Mouse (Mus musculus) lung, postnatal 0 days (tissue): ENCODE measurements around the gene Cuedc2. TPM values are rescaled to one million over a fixed set of nuclear protein-coding genes. Genes with fewer than 3 reads are reported as not detected.

Source experiments
- ATAC-seq: fragments of 200-750 bp; cut with Nextera tagmentation; 2 replicates; pipeline ENCODE4 v1.8.0; 2017; ENCODE audit warnings: moderate library complexity
- DNase-seq: peaks from one replicate; pipeline ENCODE4 v3.0.0-alpha.2; 2016; ENCODE audit warnings: low spot score
- H3K27ac ChIP-seq: fragments of 300-500 bp; sonication (generic); 2 replicates; pipeline ENCODE4 v1.5.1; 2014; ENCODE audit warnings: antibody characterized with exemption, mild to moderate bottlenecking, low read length, mixed read lengths
- H3K27me3 ChIP-seq: fragments of 300-500 bp; sonication (generic); replicated peaks from 2 replicates; pipeline ENCODE4 v1.6.1; 2014; ENCODE audit warnings: low read length, mixed read lengths; ENCODE audit not compliant: insufficient read depth
- H3K36me3 ChIP-seq: fragments of 300-500 bp; sonication (generic); 2 replicates; pipeline ENCODE4 v1.6.1; 2014; ENCODE audit warnings: low read length, mixed read lengths; ENCODE audit not compliant: insufficient read depth
- H3K4me1 ChIP-seq: fragments of 300-500 bp; sonication (generic); 2 replicates; pipeline ENCODE4 v1.6.1; 2014; ENCODE audit warnings: antibody characterized with exemption, low read depth, low read length, mixed read lengths; ENCODE audit not compliant: insufficient read depth
- H3K4me2 ChIP-seq: fragments of 300-500 bp; sonication (generic); replicated peaks from 2 replicates; pipeline ENCODE4 v1.6.1; 2014; ENCODE audit warnings: low read depth, mild to moderate bottlenecking, low read length, moderate library complexity, mixed read lengths
- H3K4me3 ChIP-seq: fragments of 300-500 bp; sonication (generic); 2 replicates; pipeline ENCODE4 v1.5.1; 2014; ENCODE audit warnings: low read depth, low read length
- H3K9ac ChIP-seq: fragments of 300-500 bp; sonication (generic); replicated peaks from 2 replicates; pipeline ENCODE4 v1.6.1; 2014; ENCODE audit warnings: low read depth, mild to moderate bottlenecking
- H3K9me3 ChIP-seq: fragments of 300-500 bp; sonication (generic); 2 replicates; pipeline ENCODE4 v1.6.1; 2016; ENCODE audit warnings: low read length, mixed read lengths
- CTCF ChIP-seq: IDR thresholded peaks from 2 replicates; pipeline ENCODE4 v1.5.1; 2016; ENCODE audit warnings: antibody characterized with exemption, mild to moderate bottlenecking
- EP300 ChIP-seq: IDR thresholded peaks from 2 replicates; pipeline ENCODE4 v1.6.1; 2016; ENCODE audit warnings: antibody characterized with exemption, mild to moderate bottlenecking, control low read depth
- WGBS: fragments of 180-500 bp; shearing (Covaris S2); extraction: QIAGEN DNeasy Blood & Tissue Kit; methylation state at CpG from one replicate; pipeline ENCODE4 v1.1.7; 2014; 5-methylcytosine and 5-hydroxymethylcytosine counted together
- microRNA counts: library from miRNA; unstranded; fragments of <30 nt; microRNA quantifications from one replicate; lab custom pipeline; 2015
- microRNA-seq: library from miRNA; unstranded; fragments of <30 nt; microRNA quantifications from one replicate; pipeline ENCODE4, GENCODE M21; 2016
- polyA plus RNA-seq: library from polyadenylated mRNA; unstranded; fragments of >200 nt; fragmentation: Nextera tagmentation; extraction: Ambion mirVana; gene quantifications from 2 replicates; pipeline ENCODE4 v1.2.1, GENCODE M21; 2015

Cuedc2 gene
- polyA plus RNA-seq, 1 experiment from 2014 or later, result 99.9 TPM

GRCm38 (mm10) chr19:46286926-46287325, 51.6 kb downstream of the Cuedc2 start:
- ATAC-seq (no peak), DNase-seq (no peak)
- Histone ChIP-seq H3K4me3 (no peak overlapping the region), H3K9me3 (no peaks in the 10 kb centered on the region), H3K9ac (no peak overlapping the region), H3K4me1 (no peaks in the 10 kb centered on the region), H3K36me3 (peaks cover 43% of the 10 kb centered on the region), H3K4me2 (no peak overlapping the region), H3K27ac (no peak overlapping the region), H3K27me3 (no peaks in the 10 kb centered on the region)
- WGBS, result 91% methylated on average over 3 of the region's 3 CpGs
- TF ChIP-seq EP300 (no peak), CTCF (no peak)

- 90% methylated on average over 6 of the region's 6 CpGs for WGBS
- peaks cover 47% of the 10 kb centered on the region for H3K36me3 ChIP-seq
- ATAC-seq (no peak), DNase-seq (no peak)
- no peaks in the 10 kb centered on the region for H3K27me3 ChIP-seq
- no peak overlapping the region for H3K4me2 ChIP-seq
- H3K9ac ChIP-seq, result no peak overlapping the region
- no peak overlapping the region for H3K27ac ChIP-seq
- no peak overlapping the region for H3K4me3 ChIP-seq
- H3K9me3 ChIP-seq, result no peaks in the 10 kb centered on the region
- no peaks in the 10 kb centered on the region for H3K4me1 ChIP-seq
- no peak for TF ChIP-seq CTCF
- TF ChIP-seq EP300, result no peak
Measured at GRCm38 (mm10) chr19:46286047-46286446, 52.5 kb downstream of the Cuedc2 start.

- DNase-seq (no peak), ATAC-seq (no peak)
- no peaks in the 10 kb centered on the region for H3K4me1 ChIP-seq
- H3K9ac ChIP-seq, result no peak overlapping the region
- 87% methylated on average over 7 of the region's 7 CpGs for WGBS
- H3K4me3 ChIP-seq, result no peak overlapping the region
- H3K36me3 ChIP-seq, result peaks cover 47% of the 10 kb centered on the region
- no peak overlapping the region for H3K27ac ChIP-seq
- TF ChIP-seq CTCF (no peak), EP300 (no peak)
- H3K27me3 ChIP-seq, result no peaks in the 10 kb centered on the region
- no peak overlapping the region for H3K4me2 ChIP-seq
- H3K9me3 ChIP-seq, result no peaks in the 10 kb centered on the region
Measured at GRCm38 (mm10) chr19:46285631-46286030, 52.9 kb downstream of the Cuedc2 start.

- TF ChIP-seq CTCF, result no peak
- TF ChIP-seq EP300, result no peak
- Histone ChIP-seq H3K4me2 (no peak overlapping the region), H3K4me3 (no peak overlapping the region), H3K27ac (no peak overlapping the region), H3K27me3 (no peaks in the 10 kb centered on the region), H3K9ac (no peak overlapping the region), H3K4me1 (no peaks in the 10 kb centered on the region), H3K9me3 (no peaks in the 10 kb centered on the region), H3K36me3 (peaks cover 55% of the 10 kb centered on the region)
- ATAC-seq (no peak), DNase-seq (no peak)
- 87% methylated on average over 4 of the region's 4 CpGs for WGBS
Measured at GRCm38 (mm10) chr19:46284686-46285085, 53.8 kb downstream of the Cuedc2 start.

GRCm38 (mm10) chr19:46282081-46282849, 56.2 kb downstream of the Cuedc2 start:
- Histone ChIP-seq H3K4me3 (no peak overlapping the region), H3K27ac (no peak overlapping the region), H3K4me2 (no peak overlapping the region), H3K9me3 (no peaks in the 10 kb centered on the region), H3K4me1 (no peaks in the 10 kb centered on the region), H3K9ac (no peak overlapping the region), H3K27me3 (no peaks in the 10 kb centered on the region), H3K36me3 (peaks cover 55% of the 10 kb centered on the region)
- WGBS, result 95% methylated on average over 11 of the region's 11 CpGs
- ATAC-seq (no peak), DNase-seq (no peak)
- TF ChIP-seq CTCF, result 0 out of 2 replicates have a peak, but pooled peaks have one; percentile 15
- TF ChIP-seq EP300, result no peak

MicroRNA genes within 50 kb of the gene (microRNA counts, 519-probe panel; counts per million panel counts)
- microRNA mmu-miR-146b (lab: Ali Mortazavi, UCI), result 3,296 counts per million, percentile 19 among the panel's probes with 10 or more counts

Small RNA genes within 50 kb of the gene (microRNA-seq; reads per million reads assigned to microRNA genes)
- 3.7 reads per million, percentile 10 among the genes with 10 or more reads in this experiment for gene Mir146b

Other genes starting within 250 kb of the Cuedc2 start
- not detected in 2 replicates for gene Elovl3, start 206.8 kb downstream of the Cuedc2 start, polyA plus RNA-seq
- not detected in 2 replicates for gene Pitx3, start 190.4 kb downstream of the Cuedc2 start, polyA plus RNA-seq
- 32.1 and 34.3 TPM in 2 replicates for gene Gbf1, start 186.2 kb downstream of the Cuedc2 start, polyA plus RNA-seq
- 12.5 and 21.1 TPM in 2 replicates for gene Nfkb2, start 34.4 kb downstream of the Cuedc2 start, polyA plus RNA-seq
- 2.7 and 4.9 TPM in 2 replicates for gene Psd, start 11.5 kb downstream of the Cuedc2 start, polyA plus RNA-seq
- gene Fbxl15, start 10.5 kb downstream of the Cuedc2 start, polyA plus RNA-seq, result 12.9 and 13.0 TPM in 2 replicates
- 6.4 and 6.6 TPM in 2 replicates for gene Mfsd13a, start 2.4 kb upstream of the Cuedc2 start, polyA plus RNA-seq
- gene 2310034G01Rik, start 11.6 kb upstream of the Cuedc2 start, polyA plus RNA-seq, result 5.0 and 7.1 TPM in 2 replicates
- 98.2 and 104 TPM in 2 replicates for gene Actr1a, start 57.0 kb upstream of the Cuedc2 start, polyA plus RNA-seq
- gene Sufu, start 58.2 kb upstream of the Cuedc2 start, polyA plus RNA-seq, result 13.1 and 14.2 TPM in 2 replicates
- 34.1 and 34.8 TPM in 2 replicates for gene Trim8, start 163.0 kb upstream of the Cuedc2 start, polyA plus RNA-seq
- 52.6 and 70.9 TPM in 2 replicates for gene Arl3, start 234.5 kb upstream of the Cuedc2 start, polyA plus RNA-seq
- 18.4 and 19.6 TPM in 2 replicates for gene Sfxn2, start 234.7 kb upstream of the Cuedc2 start, polyA plus RNA-seq